Mouse (Mus musculus) forebrain, embryonic 10.5 days (tissue): ENCODE results near the gene Crim1. TPM values are rescaled to one million over a fixed set of nuclear protein-coding genes. Genes with fewer than 3 reads are reported as not detected.
"Not testable (repeated sequence)": the region's sequence is repeated elsewhere in the genome, so short reads cannot be mapped to it uniquely, and the experiment has no call there.

Experiments
- DNase-seq: peaks from one replicate; pipeline ENCODE4 v3.0.0-alpha.2; 2017; ENCODE audit warnings: low spot score; ENCODE audit errors: extremely low spot score
- H3K27ac ChIP-seq: fragments of 300-500 bp; sonication (generic); 2 replicates; pipeline ENCODE4 v1.5.1; 2016; ENCODE audit warnings: mild to moderate bottlenecking
- H3K27me3 ChIP-seq: fragments of 300-500 bp; sonication (generic); 2 replicates; pipeline ENCODE4 v1.6.1; 2016; ENCODE audit warnings: mild to moderate bottlenecking; ENCODE audit not compliant: poor library complexity, severe bottlenecking
- H3K36me3 ChIP-seq: fragments of 300-500 bp; sonication (generic); replicated peaks from 2 replicates; pipeline ENCODE4 v1.6.1; 2016; ENCODE audit warnings: mild to moderate bottlenecking, moderate library complexity
- H3K4me1 ChIP-seq: fragments of 300-500 bp; sonication (generic); 2 replicates; pipeline ENCODE4 v1.6.1; 2016
- H3K4me3 ChIP-seq: fragments of 300-500 bp; sonication (generic); 2 replicates; pipeline ENCODE4 v1.5.1; 2016; ENCODE audit warnings: mild to moderate bottlenecking, moderate library complexity
- H3K9me3 ChIP-seq: fragments of 300-500 bp; sonication (generic); 2 replicates; pipeline ENCODE4 v1.6.1; 2016; ENCODE audit warnings: mild to moderate bottlenecking, moderate library complexity
- WGBS: fragments of 180-500 bp; shearing (Covaris S2); methylation state at CpG from one replicate; pipeline ENCODE4 v1.1.7; 2016; 5-methylcytosine and 5-hydroxymethylcytosine counted together
- polyA plus RNA-seq: library from polyadenylated mRNA; unstranded; fragments of >200 nt; fragmentation: Nextera tagmentation; extraction: Ambion mirVana; gene quantifications from 2 replicates; pipeline ENCODE4 v1.2.1, GENCODE M21; 2016

The Crim1 gene
- polyA plus RNA-seq, 1 experiment from 2014 or later = 1.8 TPM

DNA sequence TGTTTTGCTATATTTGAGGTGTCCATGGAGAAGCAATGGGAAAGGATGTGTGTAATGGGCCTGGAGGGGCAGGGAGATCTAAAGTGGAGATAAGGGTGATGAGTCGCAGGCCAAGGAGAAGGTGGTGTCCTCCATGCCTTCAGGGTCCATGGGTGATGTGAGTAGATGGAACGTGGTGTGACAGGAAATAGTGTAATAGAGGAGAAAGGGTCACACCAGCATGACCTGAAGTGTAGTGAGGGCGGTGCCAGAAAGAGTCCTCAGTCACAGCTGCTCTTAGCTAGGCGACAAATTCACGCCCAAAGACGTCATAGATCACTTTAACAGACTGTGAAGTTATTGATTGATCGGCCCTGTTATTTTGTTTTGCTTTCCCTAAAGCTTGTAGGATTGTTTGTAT lies 41.2 kb downstream of the Crim1 start:
- Histone ChIP-seq H3K27me3 (no peaks in the 10 kb centered on the region), H3K9me3 (no peaks in the 10 kb centered on the region), H3K27ac (no peak overlapping the region), H3K4me3 (no peak overlapping the region), H3K36me3 (peaks cover 15% of the 10 kb centered on the region), H3K4me1 (peaks cover 15% of the 10 kb centered on the region)
- 89% methylated on average over 7 of the region's 7 CpGs for WGBS
- no peak for DNase-seq

DNA sequence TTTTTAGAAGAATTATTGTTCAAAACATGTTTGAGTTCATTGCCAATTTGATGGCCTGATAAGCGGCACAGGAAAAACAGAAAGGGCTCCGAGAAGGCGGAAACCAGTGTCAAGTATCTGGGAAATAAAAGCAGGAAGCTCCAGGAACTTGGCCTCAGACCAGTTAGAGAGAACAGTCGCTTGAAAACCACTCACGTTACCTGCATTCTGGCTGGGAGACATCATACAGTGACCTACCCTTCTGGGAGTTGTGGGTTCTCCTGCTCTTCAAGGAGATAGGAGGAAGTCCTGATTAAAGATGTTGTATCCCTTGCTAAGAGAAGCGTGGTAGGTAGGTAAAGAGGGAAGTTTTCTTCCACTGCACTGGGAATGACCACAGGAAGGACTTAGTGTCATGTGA lies 44.7 kb downstream of the Crim1 start:
- no peak for DNase-seq

DNA sequence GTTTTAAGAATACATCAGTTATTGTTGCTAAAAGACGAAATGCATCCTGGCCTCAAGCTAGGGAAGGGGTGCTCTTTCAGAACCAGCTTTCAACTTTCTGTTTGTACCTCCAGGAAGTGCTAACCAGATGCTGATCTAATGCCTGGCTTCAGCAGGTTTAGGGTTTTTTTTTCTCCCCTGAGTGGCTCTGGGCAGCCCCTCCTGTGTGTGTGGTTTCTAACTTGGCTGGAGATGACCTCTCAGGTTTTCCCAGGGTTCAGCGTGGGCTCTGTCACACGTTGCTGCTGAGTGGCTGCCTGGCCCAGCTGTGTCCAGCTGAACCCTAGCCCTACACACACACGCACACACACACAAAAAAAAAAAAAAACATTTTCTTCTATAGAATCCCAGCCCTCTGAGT lies 45.4 kb downstream of the Crim1 start:
- peaks cover 26% of the 10 kb centered on the region for H3K4me1 ChIP-seq
- H3K36me3 ChIP-seq = no peaks in the 10 kb centered on the region; the same call in 1 of the 2 replicates
- no peaks in the 10 kb centered on the region for H3K9me3 ChIP-seq
- 79% methylated on average over 4 of the region's 4 CpGs for WGBS
- no peaks in the 10 kb centered on the region for H3K27me3 ChIP-seq
- H3K4me3 ChIP-seq = no peak overlapping the region
- no peak for DNase-seq
- no peak overlapping the region for H3K27ac ChIP-seq

More for the DNA sequence above, 44.7 kb downstream of the Crim1 start:
- Histone ChIP-seq H3K27ac (no peak overlapping the region), H3K4me1 (peaks cover 26% of the 10 kb centered on the region), H3K36me3 (no peaks in the 10 kb centered on the region; the same call in 1 of the 2 replicates), H3K9me3 (no peaks in the 10 kb centered on the region), H3K4me3 (no peak overlapping the region), H3K27me3 (no peaks in the 10 kb centered on the region)
- 86% methylated on average over 6 of the region's 6 CpGs for WGBS

DNA sequence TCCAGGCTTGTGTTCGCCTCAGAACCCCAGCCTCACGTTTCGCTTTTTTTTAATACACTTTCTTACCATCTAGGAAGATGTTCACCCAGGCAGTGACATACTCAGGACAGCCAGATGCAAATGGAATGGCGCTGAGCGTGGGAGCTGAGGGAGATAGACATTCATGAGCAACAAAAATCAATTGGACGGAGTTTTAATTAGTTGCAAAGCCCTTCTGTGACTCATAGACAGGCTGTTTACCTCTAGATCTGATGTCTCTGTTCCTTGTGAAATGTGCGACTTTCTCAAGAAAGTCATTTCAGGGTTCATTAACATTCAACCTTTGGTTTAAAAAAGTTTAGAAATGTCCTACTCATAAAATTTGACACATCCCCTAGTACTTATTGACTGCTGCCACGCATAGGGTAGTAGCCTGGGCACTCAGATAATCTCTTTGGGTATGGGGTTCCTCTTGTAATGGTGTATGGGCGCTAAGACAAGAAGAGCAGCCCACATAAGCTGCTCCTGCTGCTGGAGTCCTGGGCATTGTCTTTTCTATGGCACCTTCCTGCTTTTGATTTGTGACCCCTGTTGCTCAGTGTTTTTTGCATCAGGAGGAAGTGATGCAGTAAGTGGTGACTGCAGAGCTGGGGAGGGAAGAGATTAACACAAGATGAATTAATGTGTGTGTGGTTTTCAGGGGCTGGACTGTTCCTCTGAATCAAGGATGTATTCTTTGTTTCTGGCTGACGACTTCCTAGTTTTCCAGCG lies 46.8 kb downstream of the Crim1 start:
- Histone ChIP-seq H3K27ac (no peak overlapping the region), H3K4me3 (no peak overlapping the region), H3K36me3 (no peaks in the 10 kb centered on the region), H3K27me3 (no peaks in the 10 kb centered on the region), H3K9me3 (no peaks in the 10 kb centered on the region), H3K4me1 (peaks cover 26% of the 10 kb centered on the region)
- DNase-seq = no peak
- 48% methylated on average over 11 of the region's 11 CpGs for WGBS

DNA sequence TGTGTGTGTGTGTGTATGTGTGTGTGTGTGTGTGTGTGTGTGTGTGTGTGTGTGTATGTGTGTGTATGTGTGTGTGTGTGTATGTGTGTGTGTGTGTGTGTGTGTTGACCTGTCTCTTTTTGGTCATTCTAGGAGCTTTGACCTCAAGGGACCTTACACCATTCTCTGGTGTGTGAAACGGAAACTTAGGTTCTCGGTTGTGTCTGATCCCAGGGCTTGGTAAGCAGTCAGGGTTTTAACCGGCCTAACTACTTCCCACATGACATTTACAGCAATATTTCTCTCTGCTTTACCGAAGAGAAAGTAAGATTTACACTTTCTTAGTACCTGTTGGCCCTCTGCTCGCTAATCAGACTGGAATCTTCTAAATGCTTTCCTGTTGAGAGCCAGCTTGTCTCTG lies 48.1 kb downstream of the Crim1 start:
- DNase-seq = no peak
- Histone ChIP-seq H3K27ac (no peak overlapping the region), H3K27me3 (no peaks in the 10 kb centered on the region), H3K36me3 (no peaks in the 10 kb centered on the region), H3K9me3 (no peaks in the 10 kb centered on the region), H3K4me3 (no peak overlapping the region), H3K4me1 (peaks cover 26% of the 10 kb centered on the region)
- WGBS = 91% methylated on average over 5 of the region's 5 CpGs

DNA sequence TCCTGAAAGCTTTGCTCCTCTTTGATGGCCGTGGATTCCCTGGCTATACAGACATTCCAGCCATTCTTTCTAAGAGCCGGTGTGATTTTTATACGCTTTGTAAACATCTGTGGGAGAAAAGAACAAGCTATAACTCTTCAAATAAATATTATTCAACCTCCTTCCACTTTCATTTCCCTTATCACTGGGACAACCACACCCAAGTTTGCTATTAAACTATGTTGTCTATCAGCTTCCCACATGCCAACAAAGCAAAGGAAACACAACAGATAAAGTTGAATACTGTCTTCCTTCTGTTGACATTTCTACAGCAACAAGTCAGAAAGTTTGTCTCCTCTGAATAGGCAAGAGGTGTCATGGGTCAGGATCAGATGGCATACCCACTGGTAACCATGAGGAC lies 48.9 kb downstream of the Crim1 start:
- H3K9me3 ChIP-seq = no peaks in the 10 kb centered on the region
- WGBS = 77% methylated on average over 3 of the region's 3 CpGs

DNA sequence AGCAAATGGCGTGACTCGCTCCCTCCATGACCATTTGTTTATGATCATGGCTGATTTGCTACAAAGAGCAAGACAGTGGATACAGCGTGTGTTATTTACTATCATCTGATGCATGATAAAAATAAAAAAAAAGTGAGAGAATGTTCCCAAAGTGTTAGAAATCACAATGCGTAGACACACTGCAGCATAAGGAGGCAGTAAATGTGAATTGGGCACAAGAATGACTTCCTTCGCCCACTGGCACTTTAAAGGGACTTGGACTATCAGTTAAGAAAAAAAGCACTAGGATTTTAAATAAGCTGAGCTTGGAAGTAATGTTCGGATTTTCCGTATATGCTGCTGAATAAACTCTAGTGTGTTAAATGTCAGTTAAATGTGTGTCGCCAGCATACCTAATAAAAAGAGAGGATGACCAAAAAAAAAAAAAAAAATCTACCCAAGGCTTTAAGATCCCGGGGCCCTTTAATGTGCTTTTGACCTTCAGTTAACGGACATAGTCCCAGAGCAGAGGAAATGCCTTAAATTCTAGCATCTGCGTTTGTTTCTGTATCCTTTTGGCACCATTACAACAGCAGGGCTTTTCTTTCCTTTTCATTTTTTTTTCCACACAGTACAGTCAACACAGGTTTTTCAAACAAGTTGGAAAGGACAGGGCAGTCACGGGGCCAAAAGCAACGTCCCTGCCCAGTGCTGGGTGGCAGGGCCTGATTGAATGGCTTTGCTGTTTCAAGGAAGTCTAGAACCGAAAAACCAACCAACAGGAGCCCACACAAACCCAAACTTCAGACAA lies 50.3 kb downstream of the Crim1 start:
- Histone ChIP-seq H3K36me3 (no peaks in the 10 kb centered on the region), H3K4me1 (peaks cover 22% of the 10 kb centered on the region), H3K4me3 (no peak overlapping the region), H3K27ac (no peak overlapping the region), H3K9me3 (no peaks in the 10 kb centered on the region), H3K27me3 (no peaks in the 10 kb centered on the region)
- no peak for DNase-seq
- WGBS = 90% methylated on average over 14 of the region's 14 CpGs

More for the DNA sequence above, 48.9 kb downstream of the Crim1 start:
- Histone ChIP-seq H3K36me3 (no peaks in the 10 kb centered on the region), H3K27ac (no peak overlapping the region), H3K27me3 (no peaks in the 10 kb centered on the region), H3K4me3 (no peak overlapping the region), H3K4me1 (peaks cover 26% of the 10 kb centered on the region)
- no peak for DNase-seq

DNA sequence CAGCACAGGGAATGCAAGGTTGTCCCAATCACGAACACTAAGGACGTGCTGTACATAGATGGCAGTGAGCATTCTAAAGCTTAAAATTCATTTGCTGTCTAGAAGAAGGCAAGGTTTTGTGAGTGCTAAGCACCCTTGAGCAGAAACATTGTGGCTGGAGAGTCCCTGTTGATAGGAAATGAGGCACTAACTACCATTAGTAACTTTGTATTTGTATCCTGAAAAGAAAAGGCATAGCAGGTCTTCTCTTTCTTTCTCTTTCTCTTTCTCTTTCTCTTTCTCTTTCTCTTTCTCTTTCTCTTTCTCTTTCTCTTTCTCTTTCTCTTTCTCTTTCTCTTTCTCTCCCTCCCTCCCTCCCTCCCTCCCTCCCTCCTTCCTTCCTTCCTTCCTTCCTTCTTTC lies 53.5 kb downstream of the Crim1 start:
- not testable (repeated sequence) for H3K4me3 ChIP-seq, H3K27ac ChIP-seq, H3K36me3 ChIP-seq, H3K4me1 ChIP-seq, H3K27me3 ChIP-seq, H3K9me3 ChIP-seq, DNase-seq
- WGBS = 92% methylated on average over 2 of the region's 2 CpGs

DNA sequence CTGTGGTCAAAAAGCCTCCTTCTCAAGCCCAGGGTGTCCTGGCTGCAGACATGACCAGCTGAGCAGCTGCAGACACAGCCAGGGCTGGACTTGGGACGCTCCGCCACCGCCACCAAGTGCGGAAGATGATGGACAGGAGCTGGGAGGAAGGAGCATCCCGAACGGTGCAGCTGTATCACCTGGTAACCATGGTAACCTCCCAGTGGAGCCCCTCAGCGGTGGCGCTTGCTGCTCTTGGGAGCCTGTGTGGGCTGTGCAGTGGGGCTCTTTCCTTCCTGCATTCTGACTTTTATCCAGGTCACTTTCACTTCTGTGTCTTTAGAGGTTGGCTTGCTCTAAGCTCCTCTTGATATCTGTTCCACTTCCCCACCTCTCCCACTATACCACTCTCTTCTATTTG lies 54.2 kb downstream of the Crim1 start:
- Histone ChIP-seq H3K27me3 (no peaks in the 10 kb centered on the region), H3K9me3 (no peaks in the 10 kb centered on the region), H3K4me1 (peaks cover 3% of the 10 kb centered on the region; the same call in 1 of the 2 replicates), H3K36me3 (no peaks in the 10 kb centered on the region), H3K27ac (no peak overlapping the region), H3K4me3 (no peak overlapping the region)
- no peak for DNase-seq
- 75% methylated on average over 8 of the region's 8 CpGs for WGBS

DNA sequence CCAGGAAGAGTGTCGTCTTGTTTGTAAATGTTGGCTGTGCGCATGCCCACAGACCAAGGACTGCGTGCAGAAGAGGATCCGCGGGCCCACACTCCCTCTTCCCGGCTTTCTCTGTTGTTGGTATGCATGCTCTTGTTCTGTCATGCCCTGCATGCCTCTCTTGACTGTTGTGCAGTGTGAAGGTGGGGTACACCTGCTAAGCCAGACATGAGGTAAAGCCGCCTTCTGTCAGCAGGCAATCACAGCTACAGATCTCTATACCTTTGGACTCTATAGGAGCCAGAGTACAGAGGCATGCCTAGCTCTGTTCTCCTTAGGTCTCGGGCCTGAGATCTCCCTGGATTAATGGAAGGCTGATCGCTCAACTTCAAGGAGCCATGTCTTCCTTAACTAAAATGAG lies 55.7 kb downstream of the Crim1 start:
- no peak for DNase-seq
- no peak overlapping the region for H3K4me3 ChIP-seq
- H3K9me3 ChIP-seq = no peaks in the 10 kb centered on the region
- 96% methylated on average over 9 of the region's 9 CpGs for WGBS
- H3K27me3 ChIP-seq = no peaks in the 10 kb centered on the region
- peaks cover 3% of the 10 kb centered on the region; the same call in 1 of the 2 replicates for H3K4me1 ChIP-seq
- no peak overlapping the region for H3K27ac ChIP-seq
- no peaks in the 10 kb centered on the region for H3K36me3 ChIP-seq

DNA sequence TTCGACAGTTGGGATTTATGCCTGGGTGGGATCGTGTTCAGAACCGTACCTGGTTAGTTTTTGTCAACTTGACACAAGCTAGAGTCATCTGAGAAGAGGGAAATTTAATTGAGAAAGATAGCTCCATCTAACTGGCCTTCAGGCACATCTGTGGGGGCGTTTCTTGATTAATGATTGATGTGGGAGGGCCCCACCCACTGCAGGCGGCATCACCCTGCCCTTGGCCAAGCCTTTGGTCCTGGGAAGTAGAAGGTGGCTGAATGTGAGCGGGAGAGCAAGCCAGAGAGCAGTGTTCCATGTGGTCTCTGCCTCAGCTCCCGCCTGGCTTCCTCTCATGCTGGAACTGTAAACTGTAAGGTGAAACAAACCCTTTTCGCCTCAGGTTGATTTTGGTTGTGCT lies 56.5 kb downstream of the Crim1 start:
- no peak for DNase-seq
- Histone ChIP-seq H3K27ac (no peak overlapping the region), H3K4me1 (peaks cover 3% of the 10 kb centered on the region; the same call in 1 of the 2 replicates), H3K4me3 (no peak overlapping the region), H3K27me3 (no peaks in the 10 kb centered on the region), H3K36me3 (no peaks in the 10 kb centered on the region), H3K9me3 (no peaks in the 10 kb centered on the region)
- WGBS = 91% methylated on average over 8 of the region's 8 CpGs

DNA sequence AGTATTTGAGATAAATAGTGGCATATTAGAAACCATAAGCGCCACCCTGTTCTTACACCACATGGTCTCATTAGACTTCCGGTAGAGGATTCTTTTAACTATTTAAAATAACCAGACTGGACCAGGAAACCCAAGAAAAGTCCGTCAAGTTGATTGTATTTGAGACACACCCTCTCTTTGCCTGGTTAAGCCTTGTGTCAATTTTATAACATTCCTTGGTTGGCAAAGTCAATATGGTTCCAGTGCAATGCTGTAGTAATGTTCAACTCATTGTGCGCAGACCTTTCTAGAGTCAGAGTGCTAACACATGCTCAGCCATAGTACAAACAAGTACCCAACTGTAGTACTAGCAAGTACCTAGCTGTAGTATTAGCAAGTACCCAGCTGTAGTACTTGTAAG lies 61.6 kb downstream of the Crim1 start:
- Histone ChIP-seq H3K9me3 (no peaks in the 10 kb centered on the region), H3K4me1 (no peaks in the 10 kb centered on the region), H3K4me3 (no peak overlapping the region), H3K27me3 (no peaks in the 10 kb centered on the region), H3K27ac (no peak overlapping the region), H3K36me3 (no peaks in the 10 kb centered on the region)
- 95% methylated on average over 4 of the region's 4 CpGs for WGBS
- DNase-seq = no peak

DNA sequence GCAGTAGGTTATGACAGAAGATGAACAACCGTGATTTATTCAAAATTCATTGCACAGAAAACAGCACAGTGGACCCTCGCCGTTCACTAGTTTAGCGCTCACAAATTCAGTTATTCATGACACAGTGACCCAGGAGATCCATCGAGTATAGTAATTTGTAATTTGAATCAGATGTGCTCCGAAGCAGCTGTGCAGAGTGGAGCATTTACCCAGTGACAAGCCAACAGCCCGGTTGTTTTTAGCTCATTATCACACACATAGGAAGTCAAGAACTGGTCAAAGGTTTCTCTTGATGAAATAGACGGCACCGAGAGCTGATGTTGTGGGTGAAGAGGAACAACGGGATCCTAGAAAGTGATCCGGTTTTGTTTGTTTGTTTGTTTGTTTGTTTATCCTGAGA lies 64.1 kb downstream of the Crim1 start:
- Histone ChIP-seq H3K27ac (no peak overlapping the region), H3K4me1 (no peaks in the 10 kb centered on the region), H3K4me3 (no peak overlapping the region), H3K9me3 (no peaks in the 10 kb centered on the region), H3K36me3 (no peaks in the 10 kb centered on the region), H3K27me3 (no peaks in the 10 kb centered on the region)
- DNase-seq = no peak
- 76% methylated on average over 11 of the region's 11 CpGs for WGBS
